Mouse (Mus musculus): ENCODE measurements at regions not wholly inside any gene's neighbourhood (a gene's known extent, or its start where the extent isn't known, plus 50 kb on each side); places are given as distances from the start of the nearest gene placed in this dataset.

DNA sequence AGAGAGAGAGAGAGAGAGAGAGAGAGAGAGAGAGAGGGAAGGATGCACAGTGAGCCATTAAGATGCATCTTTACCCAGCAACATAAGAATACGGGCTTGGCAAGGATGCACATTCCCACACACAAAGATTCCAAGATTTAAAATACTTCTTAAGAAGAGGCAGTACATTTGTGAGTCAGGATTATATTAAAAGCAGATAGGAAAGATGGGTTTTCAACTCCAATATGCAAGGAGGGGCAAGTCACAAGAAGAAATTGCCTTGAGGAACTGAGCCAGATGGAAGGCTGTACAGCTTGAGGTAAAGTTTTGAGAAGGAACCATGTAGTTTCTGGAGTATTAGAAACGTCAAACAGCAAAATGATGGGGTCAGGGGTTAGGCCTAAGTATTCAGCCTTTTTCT lies 53.4 kb upstream of the Fndc3b start:
- Histone ChIP-seq H3K27me3 (ENCODE audit: insufficient read depth, low read length) (no peaks in the 10 kb centered on the region), H3K27ac (no peak overlapping the region), H3K9me3 (ENCODE audit: low read length) (no peaks in the 10 kb centered on the region), H3K4me1 (ENCODE audit: insufficient read depth, low read length) (no peaks in the 10 kb centered on the region), H3K4me3 (ENCODE audit: low read length) (no peak overlapping the region), H3K36me3 (ENCODE audit: insufficient read depth, low read length) (no peaks in the 10 kb centered on the region), H3K4me2 (ENCODE audit: low read depth, low read length) (no peak overlapping the region), H3K9ac (replicated peaks; ENCODE audit: low read length) (no peak overlapping the region)
- no peak for DNase-seq (ENCODE audit: low spot score)
- no peak for TF ChIP-seq CTCF (IDR thresholded peaks at IDR 0.05; ENCODE audit: low read depth)
- ATAC-seq: no peak
- 73% methylated on average over 2 of the region's 2 CpGs for WGBS

GRCm38 (mm10) chr3:27761031-27761430 lies 49.9 kb upstream of the Fndc3b start:
- ATAC-seq: no peak

More at GRCm38 (mm10) chr3:27761031-27761430, 49.9 kb upstream of the Fndc3b start:
- 69% methylated on average over 2 of the region's 2 CpGs for WGBS
- no peaks in the 10 kb centered on the region for H3K4me1 ChIP-seq (ENCODE audit: insufficient read depth, low read length)
- H3K27me3 ChIP-seq (ENCODE audit: insufficient read depth, low read length): no peaks in the 10 kb centered on the region
- no peaks in the 10 kb centered on the region for H3K9me3 ChIP-seq (ENCODE audit: low read length)
- DNase-seq (ENCODE audit: low spot score): no peak
- H3K4me3 ChIP-seq (ENCODE audit: low read length): no peak overlapping the region
- no peak overlapping the region for H3K27ac ChIP-seq
- no peak overlapping the region for H3K4me2 ChIP-seq (ENCODE audit: low read depth, low read length)
- no peak for TF ChIP-seq CTCF (IDR thresholded peaks at IDR 0.05; ENCODE audit: low read depth)
- no peaks in the 10 kb centered on the region for H3K36me3 ChIP-seq (ENCODE audit: insufficient read depth, low read length)
- no peak overlapping the region for H3K9ac ChIP-seq (replicated peaks; ENCODE audit: low read length)

All from hindbrain, postnatal 0 days (tissue).